Mouse (Mus musculus) kidney, postnatal 0 days (tissue): Measurements from ENCODE around the gene Agpat4. TPM values are rescaled to one million over a fixed set of nuclear protein-coding genes. Genes with fewer than 3 reads are reported as not detected.

Experiments used
- ATAC-seq: fragments of 200-750 bp; cut with Nextera tagmentation; replicated peaks from 2 replicates; pipeline ENCODE4 v1.8.0; 2017; ENCODE audit warnings: low read depth, moderate number of reproducible peaks, moderate TSS enrichment, moderate library complexity; ENCODE audit not compliant: low FRiP score
- DNase-seq: peaks from one replicate; pipeline ENCODE4 v3.0.0-alpha.2; 2016; ENCODE audit warnings: low spot score
- H3K27ac ChIP-seq: fragments of 300-500 bp; sonication (generic); 2 replicates; pipeline ENCODE4 v1.5.1; 2014; ENCODE audit warnings: mild to moderate bottlenecking
- H3K27me3 ChIP-seq: fragments of 300-500 bp; sonication (generic); 2 replicates; pipeline ENCODE4 v1.6.1; 2014; ENCODE audit warnings: low read length, mixed read lengths; ENCODE audit not compliant: insufficient read depth
- H3K36me3 ChIP-seq: fragments of 300-500 bp; sonication (generic); 2 replicates; pipeline ENCODE4 v1.6.1; 2014; ENCODE audit warnings: low read length, mixed read lengths; ENCODE audit not compliant: insufficient read depth
- H3K4me1 ChIP-seq: fragments of 300-500 bp; sonication (generic); replicated peaks from 2 replicates; pipeline ENCODE4 v1.6.1; 2014; ENCODE audit warnings: antibody characterized with exemption, low read length, mixed read lengths; ENCODE audit not compliant: insufficient read depth
- H3K4me2 ChIP-seq: fragments of 300-500 bp; sonication (generic); 2 replicates; pipeline ENCODE4 v1.6.1; 2014; ENCODE audit warnings: mild to moderate bottlenecking, low read length, moderate library complexity, mixed read lengths
- H3K4me3 ChIP-seq: fragments of 300-500 bp; sonication (generic); replicated peaks from 2 replicates; pipeline ENCODE4 v1.5.1; 2014; ENCODE audit warnings: low read depth, low read length
- H3K9ac ChIP-seq: fragments of 300-500 bp; sonication (generic); 2 replicates; pipeline ENCODE4 v1.6.1; 2014; ENCODE audit warnings: low read depth, low read length
- H3K9me3 ChIP-seq: fragments of 300-500 bp; sonication (generic); replicated peaks from 2 replicates; pipeline ENCODE4 v1.6.1; 2016; ENCODE audit warnings: low read length, inconsistent platforms, mixed read lengths
- CTCF ChIP-seq: IDR thresholded peaks from 2 replicates; pipeline ENCODE4 v1.5.1; 2016; ENCODE audit warnings: antibody characterized with exemption, low read depth, mild to moderate bottlenecking, moderate library complexity
- WGBS: fragments of 180-500 bp; shearing (Covaris S2); extraction: QIAGEN DNeasy Blood & Tissue Kit; methylation state at CpG from one replicate; pipeline ENCODE4 v1.1.7; 2014; 5-methylcytosine and 5-hydroxymethylcytosine counted together
- polyA plus RNA-seq: library from polyadenylated mRNA; unstranded; fragments of >200 nt; fragmentation: Nextera tagmentation; extraction: Ambion mirVana; gene quantifications from 2 replicates; pipeline ENCODE4 v1.2.1, GENCODE M21; 2015

The Agpat4 gene
- polyA plus RNA-seq, 1 experiment from 2014 or later = 15.5 TPM

DNA sequence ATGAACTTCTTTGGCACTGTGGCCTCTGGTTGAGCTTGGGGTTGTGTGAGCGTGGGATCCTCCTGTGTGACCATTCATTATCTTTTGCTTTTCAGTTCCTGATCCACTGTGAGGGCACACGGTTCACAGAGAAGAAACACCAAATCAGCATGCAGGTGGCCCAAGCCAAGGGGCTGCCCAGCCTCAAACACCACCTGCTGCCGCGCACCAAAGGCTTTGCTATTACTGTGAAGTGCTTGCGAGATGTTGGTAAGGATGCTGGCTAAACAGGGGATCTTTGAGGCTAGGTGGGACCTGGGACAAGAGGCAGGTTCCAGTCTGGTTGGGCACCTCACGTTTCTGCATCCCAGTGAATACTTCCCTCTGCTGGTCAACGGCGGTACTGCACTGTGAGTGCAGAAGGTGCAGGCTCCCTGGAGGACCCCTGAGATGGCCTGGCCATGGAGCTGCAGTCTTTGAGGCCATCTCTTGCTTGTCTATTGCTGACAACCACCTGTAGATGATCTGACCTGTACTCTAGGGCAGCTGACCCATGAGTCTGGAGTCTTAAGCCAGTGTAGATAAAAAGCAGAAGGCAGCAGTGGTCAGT lies 92.1 kb downstream of the Agpat4 start:
- TF ChIP-seq CTCF = peak; percentile 99
- Histone ChIP-seq H3K4me1 (peaks cover 8% of the 10 kb centered on the region), H3K4me3 (no peak overlapping the region), H3K9ac (no peak overlapping the region), H3K27me3 (no peaks in the 10 kb centered on the region), H3K9me3 (no peaks in the 10 kb centered on the region), H3K27ac (no peak overlapping the region), H3K4me2 (no peak overlapping the region), H3K36me3 (peaks cover 23% of the 10 kb centered on the region)
- peak; percentile 40; the same call in 1 of the 2 replicates for ATAC-seq
- peak; percentile 86 for DNase-seq
- 35% methylated on average over 8 of the region's 8 CpGs for WGBS

DNA sequence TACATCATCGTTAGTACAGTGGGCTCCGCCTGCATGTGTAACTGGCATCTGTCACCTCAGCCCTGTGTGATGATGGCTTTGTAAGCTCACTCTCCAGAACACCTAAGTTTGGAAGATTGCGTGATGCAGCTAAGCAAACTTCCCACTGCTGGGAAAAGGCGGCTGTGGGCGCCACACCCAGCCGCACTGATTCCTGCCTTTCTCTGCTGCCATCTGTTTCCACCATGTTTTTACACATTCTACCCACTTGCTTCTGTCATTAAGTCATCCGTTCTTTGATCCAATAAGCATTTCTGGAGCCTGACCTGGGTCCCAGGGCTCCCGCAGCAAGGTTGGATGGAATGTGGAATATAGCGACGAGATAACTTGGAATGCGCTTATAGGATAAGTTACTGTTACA lies 93.4 kb downstream of the Agpat4 start:
- no peak overlapping the region for H3K27ac ChIP-seq
- H3K4me3 ChIP-seq = no peak overlapping the region
- no peak for DNase-seq
- no peak for ATAC-seq
- H3K4me1 ChIP-seq = no peaks in the 10 kb centered on the region
- no peak overlapping the region for H3K4me2 ChIP-seq
- no peaks in the 10 kb centered on the region for H3K9me3 ChIP-seq
- 92% methylated on average over 11 of the region's 11 CpGs for WGBS
- H3K36me3 ChIP-seq = peaks cover 29% of the 10 kb centered on the region
- no peak overlapping the region for H3K9ac ChIP-seq
- TF ChIP-seq CTCF = no peak
- no peaks in the 10 kb centered on the region for H3K27me3 ChIP-seq

DNA sequence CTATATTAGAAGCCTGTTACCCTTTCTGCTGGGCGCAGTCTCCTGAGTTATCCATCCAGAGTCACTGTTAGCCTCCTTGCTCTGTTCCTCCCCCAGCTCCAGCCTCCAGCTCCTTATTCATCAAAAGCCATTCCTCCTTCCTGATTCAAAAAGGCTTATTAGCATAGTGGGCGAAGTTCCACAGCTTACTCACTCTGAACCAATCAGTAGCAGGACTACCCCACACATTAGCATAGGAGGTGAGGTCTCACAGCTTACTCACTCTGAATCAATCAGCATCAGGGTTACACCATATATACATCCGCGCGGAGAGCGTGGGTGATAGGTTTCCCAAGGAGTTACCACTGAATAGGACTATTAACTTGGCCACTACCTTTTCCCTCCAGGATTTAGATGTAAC lies 93.8 kb downstream of the Agpat4 start:
- no peaks in the 10 kb centered on the region for H3K9me3 ChIP-seq
- H3K4me1 ChIP-seq = no peaks in the 10 kb centered on the region
- no peak overlapping the region for H3K27ac ChIP-seq
- no peak overlapping the region for H3K4me3 ChIP-seq
- H3K4me2 ChIP-seq = no peak overlapping the region
- no peaks in the 10 kb centered on the region for H3K27me3 ChIP-seq
- ATAC-seq (no peak), DNase-seq (no peak)
- no peak for TF ChIP-seq CTCF
- H3K9ac ChIP-seq = no peak overlapping the region
- 93% methylated on average over 6 of the region's 6 CpGs for WGBS
- peaks cover 33% of the 10 kb centered on the region for H3K36me3 ChIP-seq

DNA sequence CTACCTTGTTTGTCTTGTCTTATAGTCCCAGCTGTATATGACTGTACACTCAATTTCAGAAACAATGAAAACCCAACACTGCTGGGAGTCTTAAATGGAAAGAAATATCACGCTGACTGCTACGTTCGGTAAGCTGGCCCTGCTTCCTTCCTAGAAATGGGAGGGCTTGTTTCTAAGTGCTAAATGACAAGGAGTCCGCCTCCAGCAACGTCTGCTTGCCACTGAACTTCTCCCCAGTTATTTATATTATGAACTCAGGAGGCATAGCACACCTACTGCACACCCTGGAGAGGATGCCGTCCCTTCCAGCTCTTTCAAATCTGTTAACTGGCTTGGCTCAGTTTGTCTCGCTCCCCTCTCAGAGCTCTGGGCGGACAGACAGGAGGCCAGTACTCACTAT lies 94.9 kb downstream of the Agpat4 start:
- no peak overlapping the region for H3K9ac ChIP-seq
- H3K4me1 ChIP-seq = no peaks in the 10 kb centered on the region
- no peak overlapping the region for H3K27ac ChIP-seq
- no peak overlapping the region for H3K4me3 ChIP-seq
- H3K9me3 ChIP-seq = no peaks in the 10 kb centered on the region
- H3K36me3 ChIP-seq = peaks cover 40% of the 10 kb centered on the region
- ATAC-seq (no peak), DNase-seq (no peak)
- no peak for TF ChIP-seq CTCF
- H3K4me2 ChIP-seq = no peak overlapping the region
- WGBS = 83% methylated on average over 8 of the region's 8 CpGs
- H3K27me3 ChIP-seq = no peaks in the 10 kb centered on the region

DNA sequence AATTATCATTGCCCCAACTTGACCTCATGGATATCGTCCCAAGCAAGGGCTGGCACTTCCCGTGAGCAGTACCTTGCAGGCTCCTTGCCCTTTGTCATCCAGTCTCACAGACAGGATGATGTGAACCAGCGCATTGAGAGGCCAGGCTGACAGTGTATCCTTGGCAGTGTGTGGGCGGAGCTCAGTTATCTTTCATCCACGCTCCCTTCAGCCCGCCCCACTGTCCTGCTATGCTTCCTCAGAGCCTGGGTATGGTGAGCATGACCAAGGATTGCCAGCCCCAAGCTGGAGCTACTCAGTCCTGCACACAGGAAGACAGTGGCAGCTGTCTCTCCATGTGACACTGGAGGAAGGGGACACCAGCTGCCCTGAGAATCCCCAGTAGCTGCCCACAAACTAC lies 97.7 kb downstream of the Agpat4 start:
- peaks cover 57% of the 10 kb centered on the region for H3K36me3 ChIP-seq
- no peaks in the 10 kb centered on the region for H3K9me3 ChIP-seq
- 57% methylated on average over 6 of the region's 6 CpGs for WGBS
- DNase-seq = no peak
- no peaks in the 10 kb centered on the region for H3K27me3 ChIP-seq
- no peak overlapping the region for H3K27ac ChIP-seq
- no peak for ATAC-seq
- no peak overlapping the region for H3K4me3 ChIP-seq
- H3K9ac ChIP-seq = no peak overlapping the region
- H3K4me1 ChIP-seq = no peaks in the 10 kb centered on the region
- no peak overlapping the region for H3K4me2 ChIP-seq
- TF ChIP-seq CTCF = no peak

DNA sequence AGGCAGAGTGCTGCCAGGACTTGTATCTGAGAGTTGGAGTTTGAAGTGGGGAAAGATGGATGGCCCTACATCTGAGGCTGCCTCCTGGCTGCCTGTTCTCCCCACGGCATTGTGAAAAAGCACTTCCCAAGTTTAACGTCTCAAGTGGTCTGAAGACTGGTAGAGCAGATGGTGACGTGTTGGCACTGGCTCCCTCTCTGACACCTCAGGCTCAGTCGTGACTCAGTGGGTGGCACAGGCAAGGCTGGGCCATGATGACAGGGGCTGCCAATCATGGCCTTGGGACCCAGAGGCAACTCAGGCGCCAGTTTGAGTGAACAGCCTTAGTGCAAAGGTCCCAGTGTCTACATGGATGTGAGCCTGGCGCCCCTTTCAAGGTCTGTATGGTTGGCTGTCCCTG lies 103.4 kb downstream of the Agpat4 start:
- no peak overlapping the region for H3K27ac ChIP-seq
- TF ChIP-seq CTCF = no peak
- H3K4me3 ChIP-seq = no peak overlapping the region
- H3K9ac ChIP-seq = no peak overlapping the region
- ATAC-seq = no peak
- no peak for DNase-seq
- no peaks in the 10 kb centered on the region for H3K4me1 ChIP-seq
- H3K9me3 ChIP-seq = no peaks in the 10 kb centered on the region
- WGBS = 45% methylated on average over 6 of the region's 6 CpGs
- H3K4me2 ChIP-seq = no peak overlapping the region
- peaks cover 40% of the 10 kb centered on the region; the same call in 1 of the 2 replicates for H3K36me3 ChIP-seq
- no peaks in the 10 kb centered on the region for H3K27me3 ChIP-seq

DNA sequence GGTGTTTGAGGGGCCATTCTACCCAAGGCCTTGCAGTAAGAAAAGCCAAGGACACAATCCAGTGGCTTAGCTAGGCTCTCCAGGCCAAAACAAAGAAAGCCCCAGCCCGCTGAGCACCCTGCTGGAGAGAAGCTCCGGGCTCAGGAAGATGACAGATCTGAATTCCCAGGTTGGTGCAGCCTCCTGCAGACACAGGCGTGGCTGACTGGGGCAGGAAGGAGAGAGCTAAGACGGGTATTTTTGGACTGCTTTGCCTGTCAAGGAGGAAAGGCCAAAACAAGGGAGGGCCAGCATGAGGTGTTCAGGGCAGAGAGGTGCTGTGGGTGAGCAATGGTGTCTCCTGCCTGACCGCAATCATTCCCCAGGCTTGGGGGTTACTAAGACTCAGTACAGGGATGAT lies 105.2 kb downstream of the Agpat4 start:
- no peak overlapping the region for H3K9ac ChIP-seq
- no peak overlapping the region for H3K4me2 ChIP-seq
- WGBS = 65% methylated on average over 5 of the region's 5 CpGs
- no peaks in the 10 kb centered on the region for H3K27me3 ChIP-seq
- no peak overlapping the region for H3K4me3 ChIP-seq
- DNase-seq (no peak), ATAC-seq (no peak)
- H3K4me1 ChIP-seq = no peaks in the 10 kb centered on the region
- H3K27ac ChIP-seq = no peak overlapping the region
- TF ChIP-seq CTCF = no peak
- peaks cover 31% of the 10 kb centered on the region for H3K36me3 ChIP-seq
- no peaks in the 10 kb centered on the region for H3K9me3 ChIP-seq
